Mouse (Mus musculus) stomach, postnatal 0 days (tissue): ENCODE results near the gene Mrap.

Source experiments
- CTCF ChIP-seq: IDR thresholded peaks from 2 replicates; pipeline ENCODE4 v1.5.1; 2016; ENCODE audit warnings: antibody characterized with exemption, low read depth, mild to moderate bottlenecking, moderate library complexity
- EP300 ChIP-seq: optimal IDR thresholded peaks from 2 replicates; pipeline ENCODE3; 2016; ENCODE audit warnings: antibody characterized with exemption

DNA sequence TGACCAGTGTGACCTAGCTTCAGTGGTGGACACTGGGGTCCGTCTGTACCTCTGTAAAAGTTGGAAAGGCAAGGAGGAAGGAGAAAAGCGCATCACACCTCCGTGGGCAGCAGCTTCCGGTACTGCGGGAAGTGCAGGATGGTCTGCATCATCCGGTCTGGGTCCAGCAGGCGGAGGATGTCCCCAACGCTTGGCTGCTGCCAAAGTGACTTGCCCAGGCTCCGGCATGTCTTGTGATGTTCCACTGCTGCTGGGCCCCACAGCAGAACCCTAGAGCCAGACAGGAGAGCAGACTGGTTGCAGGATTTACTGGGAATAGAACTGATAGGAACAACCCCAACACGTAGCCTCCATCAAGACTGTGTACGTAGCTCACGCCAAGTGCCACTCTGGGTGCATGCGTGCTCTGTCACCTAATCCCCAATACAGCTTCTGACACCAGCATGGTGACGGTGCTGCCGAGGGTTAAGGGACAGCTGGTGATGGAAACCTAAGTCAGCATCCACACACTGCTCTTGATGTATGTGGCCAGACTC is 29.0 kb downstream of the Mrap start:
- TF ChIP-seq CTCF (no peak), EP300 (no peak)
